Mouse (Mus musculus) mouse trophoblast stem cell (cell line): Measurements from ENCODE around the gene Serpinb3b.
"Not testable (repeated sequence)": the region's sequence is repeated elsewhere in the genome, so short reads cannot be mapped to it uniquely, and the experiment has no call there.

Source experiments
- in situ Hi-C, 2 experiments: fragments of 300-500 bp; cut with MseI, MboI; formaldehyde crosslinking; loops; 2 replicates in 1 of 2; 3 replicates in 1 of 2; pipeline ENCODE4 v1.15.1; 2025

The Serpinb3b gene

GRCm38 (mm10) chr1:107278261-107278660, at the start of gene Serpinb3b, which contains the start of gene Serpinb3c:
Gene Serpinb3b, minus strand, starts transcription at chr1:107278361.
Gene Serpinb3c, minus strand, starts transcription at chr1:107278371.
- in situ Hi-C loops: not testable (repeated sequence)

- in situ Hi-C loops: loop anchor here in 1 of 2 experiments (25.0 kb wide), 1 partner anchor 244 kb away; no protein-coding TSS in a partner anchor
These were observed 35.0 kb downstream of the Serpinb3b start for GRCm38 (mm10) chr1:107243170-107243569.

GRCm38 (mm10) chr1:107217276-107217675, 60.9 kb downstream of the Serpinb3b start:
- in situ Hi-C loops: not testable (repeated sequence)

GRCm38 (mm10) chr1:107127453-107127852, 150.7 kb downstream of the Serpinb3b start:
- in situ Hi-C loops: not testable (repeated sequence)
